Mouse (Mus musculus) C2C12 (cell line): ENCODE measurements at regions not wholly inside any gene's neighbourhood (a gene's known extent, or its start where the extent isn't known, plus 50 kb on each side); places are given as distances from the start of the nearest gene placed in this dataset.

Experiments used
- CEBPB ChIP-seq: IDR thresholded peaks from one replicate; pipeline ENCODE4 v1.6.1; 2011; ENCODE audit warnings: low read depth, mild to moderate bottlenecking, control low read depth, moderate library complexity
- CTCF ChIP-seq: IDR thresholded peaks from one replicate; pipeline ENCODE4 v1.5.1; 2011; ENCODE audit not compliant: control insufficient read depth, insufficient read depth, insufficient read length
- MAX ChIP-seq: IDR thresholded peaks from one replicate; pipeline ENCODE4 v1.6.1; 2011; ENCODE audit warnings: mild to moderate bottlenecking, control low read depth

- TF ChIP-seq CTCF (no peak), MAX (no peak), CEBPB (peak; percentile 80)
Measured at GRCm38 (mm10) chr15:42346131-42346530, 2212.0 kb downstream of the 9330182O14Rik start.
